Mouse (Mus musculus) embryonic facial prominence, embryonic 12.5 days (tissue): ENCODE data around the gene Pik3r6. TPM values are rescaled to one million over a fixed set of nuclear protein-coding genes. Genes with fewer than 3 reads are reported as not detected.
A peak's percentile ranks its signal among the peaks of the same experiment; 100 is the strongest.

Experiments used
- ATAC-seq: fragments of 200-750 bp; cut with Nextera tagmentation; 2 replicates; pipeline ENCODE4 v1.8.0; 2017; ENCODE audit not compliant: insufficient number of reproducible peaks, insufficient read depth, low FRiP score, low TSS enrichment
- H3K27ac ChIP-seq: fragments of 300-500 bp; sonication (generic); 2 replicates; pipeline ENCODE4 v1.5.1; 2016; ENCODE audit warnings: mild to moderate bottlenecking
- H3K27me3 ChIP-seq: fragments of 300-500 bp; sonication (generic); 2 replicates; pipeline ENCODE4 v1.6.1; 2016; ENCODE audit warnings: mild to moderate bottlenecking, moderate library complexity
- H3K36me3 ChIP-seq: fragments of 300-500 bp; sonication (generic); 2 replicates; pipeline ENCODE4 v1.6.1; 2016; ENCODE audit warnings: mild to moderate bottlenecking
- H3K4me1 ChIP-seq: fragments of 300-500 bp; sonication (generic); 2 replicates; pipeline ENCODE4 v1.6.1; 2016
- H3K4me2 ChIP-seq: fragments of 300-500 bp; sonication (generic); replicated peaks from 2 replicates; pipeline ENCODE4 v1.6.1; 2016; ENCODE audit warnings: mild to moderate bottlenecking, moderate library complexity
- H3K4me3 ChIP-seq: fragments of 300-500 bp; sonication (generic); 2 replicates; pipeline ENCODE4 v1.5.1; 2016; ENCODE audit warnings: mild to moderate bottlenecking
- H3K9ac ChIP-seq: fragments of 300-500 bp; sonication (generic); 2 replicates; pipeline ENCODE4 v1.6.1; 2016; ENCODE audit warnings: mild to moderate bottlenecking, moderate library complexity
- H3K9me3 ChIP-seq: fragments of 300-500 bp; sonication (generic); 2 replicates; pipeline ENCODE4 v1.6.1; 2016; ENCODE audit warnings: mild to moderate bottlenecking, moderate library complexity
- WGBS: fragments of 180-500 bp; shearing (Covaris S2); methylation state at CpG from one replicate; pipeline ENCODE4 v1.1.7; 2016; 5-methylcytosine and 5-hydroxymethylcytosine counted together
- polyA plus RNA-seq: library from polyadenylated mRNA; unstranded; fragments of >200 nt; fragmentation: Nextera tagmentation; extraction: Ambion mirVana; gene quantifications from 2 replicates; pipeline ENCODE4 v1.2.1, GENCODE M21; 2016

The Pik3r6 gene
- polyA plus RNA-seq, 1 experiment from 2014 or later = 2.5 TPM

GRCm38 (mm10) chr11:68561957-68562950, 59.4 kb downstream of the Pik3r6 start:
- ATAC-seq = no peak

GRCm38 (mm10) chr11:68564356-68565031, 61.7 kb downstream of the Pik3r6 start:
- H3K9ac ChIP-seq = no peak overlapping the region
- H3K4me1 ChIP-seq = no peaks in the 10 kb centered on the region
- WGBS = 77% methylated on average over 13 of the region's 13 CpGs
- no peak for ATAC-seq
- H3K27ac ChIP-seq = no peak overlapping the region
- no peaks in the 10 kb centered on the region for H3K9me3 ChIP-seq
- H3K4me3 ChIP-seq = no peak overlapping the region
- 0 out of 2 replicates have a peak, but pooled peaks cover 5% of the 10 kb centered on the region for H3K27me3 ChIP-seq
- H3K36me3 ChIP-seq = no peaks in the 10 kb centered on the region
- H3K4me2 ChIP-seq = no peak overlapping the region

More at GRCm38 (mm10) chr11:68561957-68562950, 59.4 kb downstream of the Pik3r6 start:
- Histone ChIP-seq H3K9ac (no peak overlapping the region), H3K4me2 (no peak overlapping the region), H3K4me3 (no peak overlapping the region), H3K27ac (no peak overlapping the region), H3K36me3 (no peaks in the 10 kb centered on the region), H3K9me3 (no peaks in the 10 kb centered on the region), H3K4me1 (no peaks in the 10 kb centered on the region), H3K27me3 (peaks cover 8% of the 10 kb centered on the region; the same call in 1 of the 2 replicates)
- WGBS = 75% methylated on average over 11 of the region's 11 CpGs

GRCm38 (mm10) chr11:68565032-68565429, 62.2 kb downstream of the Pik3r6 start:
- H3K9me3 ChIP-seq = no peaks in the 10 kb centered on the region
- H3K4me1 ChIP-seq = no peaks in the 10 kb centered on the region
- no peak overlapping the region for H3K9ac ChIP-seq
- H3K27me3 ChIP-seq = 0 out of 2 replicates have a peak, but pooled peaks cover 5% of the 10 kb centered on the region
- H3K4me2 ChIP-seq = no peak overlapping the region
- H3K36me3 ChIP-seq = no peaks in the 10 kb centered on the region
- ATAC-seq = no peak
- WGBS = 83% methylated on average over 3 of the region's 3 CpGs
- H3K4me3 ChIP-seq = no peak overlapping the region
- no peak overlapping the region for H3K27ac ChIP-seq

DNA sequence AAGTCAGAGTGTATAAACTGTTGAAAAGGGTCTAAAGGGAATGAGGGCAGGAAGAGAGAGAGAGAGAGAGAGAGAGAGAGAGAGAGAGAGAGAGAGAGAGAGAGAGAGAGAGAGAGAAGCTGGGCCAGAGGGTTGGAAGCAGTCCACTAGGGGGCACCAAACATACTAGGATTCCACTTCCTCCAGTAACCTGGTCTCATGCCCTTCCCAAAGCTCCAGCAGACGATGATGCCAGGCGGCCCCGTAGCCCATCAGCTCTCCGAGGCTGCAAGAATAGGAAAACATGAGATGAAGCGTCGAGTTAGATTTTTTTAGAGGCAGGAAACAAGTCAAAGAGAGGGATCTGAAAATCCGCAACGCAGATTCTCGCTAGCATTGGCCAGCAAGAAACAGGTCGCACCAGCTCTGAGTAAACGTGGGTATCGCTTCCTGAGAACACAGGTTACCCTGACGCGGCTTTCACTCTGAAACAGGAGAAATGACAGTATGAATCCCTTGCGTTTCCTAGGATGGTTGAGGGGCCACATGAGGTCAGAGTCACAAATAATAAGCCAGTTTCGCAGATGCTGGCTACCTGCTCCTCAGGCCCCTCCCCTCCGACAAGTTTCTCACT, 63.7 kb downstream of the Pik3r6 start:
- H3K9me3 ChIP-seq = no peaks in the 10 kb centered on the region
- H3K4me3 ChIP-seq = peak overlapping the region; percentile 22
- peak overlapping the region; percentile 53 for H3K4me2 ChIP-seq
- H3K4me1 ChIP-seq = no peaks in the 10 kb centered on the region
- ATAC-seq = no peak
- H3K9ac ChIP-seq = no peak overlapping the region
- no peaks in the 10 kb centered on the region for H3K36me3 ChIP-seq
- 0 out of 2 replicates have a peak, but pooled peaks cover 5% of the 10 kb centered on the region for H3K27me3 ChIP-seq
- 23% methylated on average over 17 of the region's 17 CpGs for WGBS
- no peak overlapping the region for H3K27ac ChIP-seq

DNA sequence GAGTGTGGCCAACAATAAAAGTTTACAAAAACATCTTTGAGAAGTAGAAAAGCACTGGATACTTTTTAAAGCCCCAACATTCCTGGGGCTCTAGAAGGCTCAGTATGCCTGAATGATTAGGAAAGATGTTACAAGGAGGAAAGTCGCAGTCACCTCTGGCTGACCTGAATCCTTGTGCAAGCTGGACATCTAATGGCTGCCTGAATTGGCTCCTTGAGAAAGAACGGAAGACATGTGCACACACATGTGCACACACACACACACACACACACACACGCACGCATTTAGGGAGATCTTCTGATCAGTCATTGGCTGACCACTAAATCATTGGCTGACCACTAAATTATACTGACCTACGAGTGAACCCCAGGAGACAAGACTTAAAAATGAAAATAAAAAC, 68.0 kb downstream of the Pik3r6 start:
- Histone ChIP-seq H3K9me3 (no peaks in the 10 kb centered on the region), H3K4me3 (no peak overlapping the region), H3K4me1 (no peaks in the 10 kb centered on the region), H3K27me3 (0 out of 2 replicates have a peak, but pooled peaks cover 5% of the 10 kb centered on the region), H3K9ac (no peak overlapping the region), H3K36me3 (no peaks in the 10 kb centered on the region), H3K4me2 (no peak overlapping the region), H3K27ac (no peak overlapping the region)
- no peak for ATAC-seq
- 80% methylated on average over 5 of the region's 5 CpGs for WGBS

DNA sequence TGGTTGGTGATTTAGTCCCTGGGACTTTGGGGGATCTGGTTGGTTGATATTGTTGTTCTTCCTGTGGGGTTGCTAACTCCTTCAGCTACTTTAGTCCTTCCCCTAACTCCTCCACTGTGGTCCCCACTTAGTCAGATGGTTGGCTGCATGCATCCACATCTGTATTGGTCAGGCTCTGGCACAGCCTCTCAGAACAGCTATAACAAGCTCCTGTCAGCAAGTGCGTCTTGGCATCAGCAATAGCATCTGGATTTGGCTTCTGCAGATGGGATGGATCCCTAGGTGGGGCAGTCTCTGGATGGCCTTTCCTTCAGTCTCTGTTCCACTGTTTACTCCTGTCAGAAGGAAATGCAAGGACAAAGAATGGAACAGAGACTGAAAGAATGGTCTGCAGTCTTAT, 74.3 kb downstream of the Pik3r6 start:
- Histone ChIP-seq H3K27me3 (no peaks in the 10 kb centered on the region), H3K4me3 (no peak overlapping the region), H3K4me2 (no peak overlapping the region), H3K9ac (no peak overlapping the region), H3K36me3 (no peaks in the 10 kb centered on the region), H3K9me3 (no peaks in the 10 kb centered on the region), H3K27ac (no peak overlapping the region), H3K4me1 (0 out of 2 replicates have a peak, but pooled peaks cover 7% of the 10 kb centered on the region)
- WGBS = 83% methylated on average over 1 of the region's 1 CpGs
- no peak for ATAC-seq

DNA sequence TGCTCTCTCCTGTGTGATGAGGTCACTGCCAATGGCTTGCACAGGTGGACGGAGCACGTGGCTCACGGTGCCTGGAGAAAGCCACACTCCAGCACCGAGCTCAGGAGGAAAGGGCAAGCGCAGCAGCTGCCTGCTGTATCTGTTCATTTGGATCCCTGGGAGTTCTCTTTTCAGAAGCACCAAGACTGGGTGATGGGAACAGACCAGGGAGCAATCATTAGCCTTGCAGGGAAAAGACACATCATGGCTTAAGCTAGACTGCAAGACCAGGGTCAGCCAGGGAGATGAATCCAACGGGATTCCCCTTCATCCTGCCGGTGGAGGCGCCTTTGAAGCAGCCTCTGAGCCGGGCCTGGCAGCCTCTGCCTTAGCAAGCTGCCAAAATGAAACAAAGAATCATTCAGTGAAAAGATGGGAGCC, 76.7 kb downstream of the Pik3r6 start:
- no peaks in the 10 kb centered on the region for H3K36me3 ChIP-seq
- H3K9me3 ChIP-seq = no peaks in the 10 kb centered on the region
- 0 out of 2 replicates have a peak overlapping the region, but pooled peaks have one; percentile 9 for H3K27ac ChIP-seq
- ATAC-seq = no peak
- no peaks in the 10 kb centered on the region for H3K27me3 ChIP-seq
- H3K9ac ChIP-seq = no peak overlapping the region
- peaks cover 11% of the 10 kb centered on the region; the same call in 1 of the 2 replicates for H3K4me1 ChIP-seq
- H3K4me2 ChIP-seq = no peak overlapping the region
- 21% methylated on average over 9 of the region's 9 CpGs for WGBS
- H3K4me3 ChIP-seq = no peak overlapping the region

GRCm38 (mm10) chr11:68580566-68580965, 77.7 kb downstream of the Pik3r6 start:
- ATAC-seq = no peak
- H3K9ac ChIP-seq = no peak overlapping the region
- 29% methylated on average over 6 of the region's 6 CpGs for WGBS
- H3K36me3 ChIP-seq = no peaks in the 10 kb centered on the region
- H3K27ac ChIP-seq = no peak overlapping the region
- H3K4me3 ChIP-seq = no peak overlapping the region
- no peak overlapping the region for H3K4me2 ChIP-seq
- H3K4me1 ChIP-seq = peaks cover 11% of the 10 kb centered on the region; the same call in 1 of the 2 replicates
- H3K27me3 ChIP-seq = no peaks in the 10 kb centered on the region
- H3K9me3 ChIP-seq = no peaks in the 10 kb centered on the region

DNA sequence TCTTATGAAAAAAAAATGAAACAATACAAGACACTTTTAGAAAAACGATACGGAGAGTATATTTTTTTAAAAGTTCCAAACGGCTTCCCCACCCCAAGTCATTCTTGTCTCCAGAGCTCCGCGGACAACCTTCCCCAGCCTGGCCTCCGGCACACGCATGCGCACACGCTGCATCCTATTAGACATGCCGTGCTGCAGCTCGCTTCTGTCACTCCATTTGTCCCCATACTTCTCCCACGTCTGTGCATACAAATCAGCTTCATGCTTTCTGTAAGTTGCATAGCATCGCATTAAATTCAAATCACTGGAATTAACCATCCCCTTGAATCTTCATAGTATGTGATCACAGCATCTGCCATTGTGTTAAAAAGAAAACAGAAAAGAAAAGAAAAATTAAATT, 80.4 kb downstream of the Pik3r6 start:
- no peak overlapping the region for H3K9ac ChIP-seq
- H3K36me3 ChIP-seq = no peaks in the 10 kb centered on the region
- WGBS = 79% methylated on average over 13 of the region's 13 CpGs
- peaks cover 11% of the 10 kb centered on the region; the same call in 1 of the 2 replicates for H3K4me1 ChIP-seq
- no peaks in the 10 kb centered on the region for H3K27me3 ChIP-seq
- no peak overlapping the region for H3K4me3 ChIP-seq
- no peaks in the 10 kb centered on the region for H3K9me3 ChIP-seq
- ATAC-seq = no peak
- H3K27ac ChIP-seq = no peak overlapping the region
- H3K4me2 ChIP-seq = no peak overlapping the region

- 80% methylated on average over 8 of the region's 8 CpGs for WGBS
- Histone ChIP-seq H3K36me3 (no peaks in the 10 kb centered on the region), H3K27ac (no peak overlapping the region), H3K4me2 (no peak overlapping the region), H3K27me3 (no peaks in the 10 kb centered on the region), H3K9ac (no peak overlapping the region), H3K4me3 (no peak overlapping the region), H3K4me1 (peaks cover 11% of the 10 kb centered on the region; the same call in 1 of the 2 replicates), H3K9me3 (no peaks in the 10 kb centered on the region)
- ATAC-seq = no peak
Observed at GRCm38 (mm10) chr11:68583906-68584480, 81.2 kb downstream of the Pik3r6 start.

DNA sequence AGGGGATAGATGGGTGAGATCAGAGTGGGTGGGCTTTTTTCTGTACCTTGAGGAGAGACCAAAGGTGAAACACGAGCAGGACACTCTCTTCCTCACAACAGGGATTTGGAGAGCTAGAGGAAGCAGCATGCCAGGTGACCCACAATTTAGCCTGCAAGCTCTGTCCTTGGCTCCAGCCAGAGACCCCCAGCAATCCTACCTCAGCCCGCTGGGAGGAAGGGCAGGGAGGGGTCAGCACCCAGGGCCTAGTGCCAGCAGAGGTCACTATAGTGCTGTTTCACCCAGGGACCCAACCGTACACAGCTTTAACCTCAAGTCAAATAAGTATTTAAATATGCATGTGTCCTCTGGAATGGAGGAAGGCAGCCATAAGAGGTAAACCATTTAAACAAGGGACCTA, 83.1 kb downstream of the Pik3r6 start:
- H3K9ac ChIP-seq = no peak overlapping the region
- no peak for ATAC-seq
- H3K4me2 ChIP-seq = no peak overlapping the region
- no peaks in the 10 kb centered on the region for H3K36me3 ChIP-seq
- H3K4me1 ChIP-seq = peaks cover 7% of the 10 kb centered on the region; the same call in 1 of the 2 replicates
- no peak overlapping the region for H3K4me3 ChIP-seq
- no peak overlapping the region for H3K27ac ChIP-seq
- H3K27me3 ChIP-seq = no peaks in the 10 kb centered on the region
- H3K9me3 ChIP-seq = no peaks in the 10 kb centered on the region
- 13% methylated on average over 3 of the region's 3 CpGs for WGBS
